Mouse (Mus musculus) heart, adult 18-20 months (tissue): ENCODE data around the gene Mocs1. TPM values are rescaled to one million over a fixed set of nuclear protein-coding genes. Genes with fewer than 3 reads are reported as not detected.

ENCODE experiments used
- DNase-seq, 2 experiments: peaks; one replicate each; pipeline ENCODE4 v3.0.0; 2021 to 2022; ENCODE audit warnings: mixed read lengths in 1 of 2
- total RNA-seq, 2 experiments: library from RNA; stranded (reverse); gene quantifications; 2 replicates each; pipeline ENCODE4 v1.2.3; 2021

Gene Mocs1
- total RNA-seq, 2 experiments from 2014 or later = 19.9 to 24.0 TPM

DNA sequence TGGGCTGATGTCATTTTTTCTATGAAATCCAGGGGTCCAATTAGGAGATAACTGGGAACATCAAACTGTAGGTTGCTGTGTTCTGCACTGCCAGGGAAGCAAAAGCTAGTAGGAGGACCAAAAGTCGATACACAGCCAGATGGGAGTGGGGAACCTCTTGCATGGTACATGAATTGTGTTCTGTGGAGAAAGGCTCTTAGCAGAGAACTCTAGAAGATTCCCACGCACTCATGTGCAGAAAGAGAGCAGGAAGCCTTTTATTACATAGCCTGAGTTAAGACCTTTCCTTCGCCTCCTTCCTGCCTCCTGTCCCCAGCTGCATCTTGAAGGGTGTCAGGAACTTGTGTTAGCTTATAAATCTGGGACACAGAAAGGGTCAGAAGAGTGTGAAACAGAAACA lies 53.7 kb downstream of the Mocs1 start:
- DNase-seq = no peak

DNA sequence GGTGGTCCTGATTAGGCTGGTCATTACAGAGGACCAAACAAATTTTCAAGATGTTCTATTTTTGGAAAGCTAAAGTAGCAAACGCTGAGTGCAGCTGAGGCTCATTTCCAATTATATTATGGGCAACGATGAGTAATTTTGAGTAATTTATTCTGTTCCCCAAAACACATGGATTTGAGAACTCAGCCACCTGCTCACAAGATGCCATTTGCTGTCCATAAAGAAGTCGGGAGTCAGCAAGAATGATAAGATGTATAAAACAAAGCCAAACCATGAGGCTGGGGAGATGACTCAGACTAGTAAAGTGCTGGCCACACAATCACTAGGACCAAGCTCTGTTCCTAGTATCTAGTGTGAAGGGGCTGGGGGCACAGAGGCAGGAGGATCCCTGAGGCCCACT lies 56.3 kb downstream of the Mocs1 start:
- no peak for DNase-seq

DNA sequence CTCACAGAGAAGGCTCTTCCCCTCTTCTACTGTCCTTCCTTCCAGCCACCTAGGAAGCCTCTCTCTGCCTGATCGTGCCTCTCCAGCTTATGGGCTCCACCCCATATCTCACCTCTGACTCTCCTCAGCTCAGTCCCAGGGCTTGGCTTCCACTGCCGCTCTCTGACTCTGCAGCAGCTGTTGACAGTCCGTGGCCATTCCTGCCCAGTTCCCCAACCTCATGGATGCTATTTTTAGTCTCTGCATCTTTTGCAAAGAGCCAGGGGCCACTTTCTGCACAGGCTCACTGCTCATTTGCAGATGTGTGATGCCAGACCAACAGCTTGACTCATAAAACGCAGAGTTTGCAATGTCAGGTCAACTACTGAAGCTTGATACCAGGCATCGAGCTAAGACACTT lies 60.9 kb downstream of the Mocs1 start:
- peak; percentile 58 to 78 for DNase-seq

DNA sequence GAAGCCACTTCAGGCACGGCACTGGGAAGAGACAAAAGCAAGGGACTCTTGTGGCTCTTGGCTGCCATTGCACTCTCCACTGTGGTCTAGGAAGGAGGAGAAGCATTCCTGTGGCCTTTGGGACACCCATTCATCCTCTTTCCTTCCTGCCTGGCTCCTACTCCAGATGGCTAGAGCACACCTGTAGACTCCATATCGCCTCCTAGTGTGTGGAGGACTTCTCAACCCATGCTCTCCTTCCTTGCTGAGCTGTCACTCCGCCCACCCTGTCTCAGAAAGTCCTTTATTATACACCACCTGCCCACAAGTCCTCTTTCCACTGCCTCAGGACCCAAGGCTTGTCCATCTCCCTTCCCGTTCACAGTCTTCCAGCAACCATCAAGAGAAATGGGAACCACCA lies 65.1 kb downstream of the Mocs1 start:
- DNase-seq = no peak

DNA sequence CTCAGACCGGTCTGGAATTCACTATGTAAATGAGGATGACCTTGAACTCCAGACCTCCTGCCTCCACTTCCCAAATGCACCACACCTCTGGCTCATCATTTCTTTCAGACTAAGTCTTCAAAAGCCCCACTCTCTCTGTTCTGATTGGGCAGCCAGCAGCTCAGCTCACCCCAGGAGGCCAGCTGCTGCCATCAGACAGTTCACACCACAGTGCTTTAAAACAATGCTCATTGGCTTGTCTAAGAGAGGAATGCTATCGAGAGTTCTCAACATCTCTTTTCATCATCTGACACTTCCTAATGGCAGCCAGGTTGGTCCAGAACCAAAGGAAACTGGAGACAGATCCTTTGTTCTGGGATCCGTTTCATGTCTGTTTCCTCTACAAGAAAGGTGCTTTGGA lies 70.0 kb downstream of the Mocs1 start:
- DNase-seq = no peak

DNA sequence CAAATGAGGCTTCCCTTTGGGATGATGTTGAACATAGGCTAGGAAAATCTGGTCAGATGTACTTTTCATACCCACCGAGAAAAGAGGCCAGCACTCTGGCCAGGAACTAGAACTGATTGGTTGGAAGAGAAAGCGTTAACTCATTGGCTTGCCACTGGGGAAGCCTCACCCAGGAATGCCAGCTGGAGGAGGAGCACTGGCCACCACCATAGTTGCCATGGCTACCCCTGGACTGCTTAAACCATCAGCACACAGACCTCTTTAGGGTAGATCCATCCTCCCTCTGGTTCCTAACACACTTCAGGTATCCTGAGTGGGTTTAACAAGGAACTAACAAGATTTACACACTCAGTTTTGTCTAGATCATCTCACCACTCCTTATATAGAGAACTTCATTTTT lies 71.5 kb downstream of the Mocs1 start:
- no peak for DNase-seq

DNA sequence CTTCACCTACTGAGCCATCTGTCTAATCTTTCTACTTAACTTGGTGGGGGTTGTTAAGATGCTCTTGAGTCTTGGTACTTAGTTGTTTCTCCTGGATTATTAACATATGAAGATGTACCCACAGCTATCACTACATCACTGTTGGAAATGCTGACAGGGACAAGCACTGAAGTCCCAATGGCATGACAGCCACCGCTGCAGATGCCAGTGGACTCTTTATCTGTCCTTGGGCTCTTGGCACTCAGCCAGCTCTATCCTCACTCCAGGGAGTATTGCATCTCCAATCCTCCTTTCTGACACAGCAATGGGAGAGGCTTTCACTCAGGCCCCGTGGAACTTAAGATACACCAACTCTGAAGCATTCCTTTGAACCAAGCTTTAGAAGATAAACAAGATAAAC lies 72.1 kb downstream of the Mocs1 start:
- peak in 1 of 2 experiments; percentile 32 for DNase-seq

DNA sequence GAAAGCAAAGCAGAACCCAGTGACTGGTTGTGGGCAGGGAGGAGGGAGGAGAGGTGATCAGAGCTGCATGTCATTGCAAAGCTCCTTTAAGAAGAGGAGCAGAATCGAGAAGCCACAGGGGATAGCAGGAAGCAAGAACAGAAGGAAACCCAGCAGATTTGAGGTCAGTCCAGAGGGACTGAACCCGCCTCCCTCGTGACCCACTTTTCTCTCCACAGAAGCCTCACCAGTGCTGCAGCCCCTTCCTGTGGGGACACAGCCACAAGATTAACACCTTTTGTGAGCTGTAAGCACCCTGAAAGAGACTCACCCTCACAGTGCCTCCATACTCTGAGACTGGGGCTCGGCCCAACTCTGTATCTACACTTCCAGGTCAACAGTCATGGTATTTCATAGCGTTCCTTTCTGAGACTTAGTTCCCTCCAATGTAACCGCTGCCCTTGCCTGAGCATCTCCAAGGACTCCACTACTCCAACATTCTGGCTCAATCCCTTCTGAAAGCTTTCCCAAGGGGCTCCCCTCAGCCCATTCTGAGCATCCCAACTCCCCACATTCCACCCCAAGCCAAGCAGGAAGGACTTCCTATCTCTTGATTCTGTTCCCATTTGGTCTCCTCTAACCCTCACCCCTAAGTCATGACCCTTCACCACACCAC lies 75.2 kb downstream of the Mocs1 start:
- peak; percentile 33 to 47 for DNase-seq

Other genes with a start within 250 kb of the Mocs1 start
- gene Daam2, start 136.0 kb downstream of the Mocs1 start, total RNA-seq = 1 to 10 TPM; 5.9 to 7.2 TPM
- gene Kif6, start 186.8 kb downstream of the Mocs1 start, total RNA-seq = 1 to 10 TPM; 1.2 to 3.5 TPM